Mouse (Mus musculus) E14TG2a.4 (cell line): ENCODE measurements at regions not wholly inside any gene's neighbourhood (a gene's known extent, or its start where the extent isn't known, plus 50 kb on each side); places are given as distances from the start of the nearest gene placed in this dataset.

Source experiments
- H3K27me3 ChIP-seq: 2 replicates; pipeline ENCODE4 v1.6.1; 2014; ENCODE audit warnings: low read length, control low read depth; ENCODE audit not compliant: insufficient read depth
- H3K36me3 ChIP-seq: 2 replicates; pipeline ENCODE4 v1.6.1; 2014; ENCODE audit warnings: low read length, control low read depth; ENCODE audit not compliant: insufficient read depth
- H3K4me1 ChIP-seq: replicated peaks from 2 replicates; pipeline ENCODE4 v1.6.1; 2014; ENCODE audit warnings: low read depth, low read length, control low read depth
- H3K4me3 ChIP-seq: replicated peaks from 2 replicates; pipeline ENCODE4 v1.5.1; 2014; ENCODE audit warnings: mild to moderate bottlenecking, low read length
- H3K9me3 ChIP-seq: 2 replicates; pipeline ENCODE4 v1.6.1; 2014; ENCODE audit warnings: low read length, control low read depth
- CTCF ChIP-seq: conservative IDR thresholded peaks from 2 replicates; pipeline ENCODE4 v1.5.1; 2014; ENCODE audit warnings: low read length
- NANOG ChIP-seq: IDR thresholded peaks from 2 replicates; pipeline ENCODE4 v1.6.1; 2014; ENCODE audit warnings: borderline replicate concordance, low read length, mixed read lengths
- POU5F1 ChIP-seq: IDR thresholded peaks from 2 replicates; pipeline ENCODE4 v1.6.1; 2014; ENCODE audit warnings: low read length, borderline replicate concordance

GRCm38 (mm10) chr14:33810584-33810983 lies 112.8 kb upstream of the Gdf10 start:
- Histone ChIP-seq H3K4me3 (no peak overlapping the region), H3K36me3 (no peaks in the 10 kb centered on the region), H3K4me1 (no peaks in the 10 kb centered on the region), H3K27me3 (no peaks in the 10 kb centered on the region), H3K9me3 (peaks cover 35% of the 10 kb centered on the region)
- TF ChIP-seq POU5F1 = no peak
- TF ChIP-seq NANOG = no peak
- no peak for TF ChIP-seq CTCF

- Histone ChIP-seq H3K4me3 (no peak overlapping the region), H3K4me1 (no peaks in the 10 kb centered on the region), H3K9me3 (peaks cover 29% of the 10 kb centered on the region), H3K36me3 (no peaks in the 10 kb centered on the region), H3K27me3 (no peaks in the 10 kb centered on the region)
- no peak for TF ChIP-seq NANOG
- TF ChIP-seq POU5F1 = no peak
- no peak for TF ChIP-seq CTCF
These were observed 112.1 kb upstream of the Gdf10 start for GRCm38 (mm10) chr14:33811241-33811640.

- Histone ChIP-seq H3K9me3 (peaks cover 29% of the 10 kb centered on the region), H3K36me3 (no peaks in the 10 kb centered on the region), H3K4me3 (no peak overlapping the region), H3K4me1 (no peaks in the 10 kb centered on the region), H3K27me3 (no peaks in the 10 kb centered on the region)
- TF ChIP-seq POU5F1 = no peak
- TF ChIP-seq NANOG = no peak
- no peak for TF ChIP-seq CTCF
These were observed 111.1 kb upstream of the Gdf10 start for GRCm38 (mm10) chr14:33812266-33812665.

GRCm38 (mm10) chr14:33812772-33813171 lies 110.6 kb upstream of the Gdf10 start:
- TF ChIP-seq POU5F1 (no peak), CTCF (no peak), NANOG (no peak)
- H3K4me1 ChIP-seq = no peaks in the 10 kb centered on the region
- no peaks in the 10 kb centered on the region for H3K36me3 ChIP-seq

GRCm38 (mm10) chr14:33813274-33813673 lies 110.1 kb upstream of the Gdf10 start:
- Histone ChIP-seq H3K27me3 (no peaks in the 10 kb centered on the region), H3K4me3 (no peak overlapping the region)
- TF ChIP-seq NANOG = no peak
- TF ChIP-seq CTCF = no peak

More at GRCm38 (mm10) chr14:33812772-33813171, 110.6 kb upstream of the Gdf10 start:
- Histone ChIP-seq H3K9me3 (peaks cover 29% of the 10 kb centered on the region), H3K4me3 (no peak overlapping the region), H3K27me3 (no peaks in the 10 kb centered on the region)

GRCm38 (mm10) chr14:33814107-33814506 lies 109.3 kb upstream of the Gdf10 start:
- Histone ChIP-seq H3K27me3 (no peaks in the 10 kb centered on the region), H3K4me3 (no peak overlapping the region), H3K36me3 (no peaks in the 10 kb centered on the region), H3K9me3 (peaks cover 29% of the 10 kb centered on the region), H3K4me1 (no peaks in the 10 kb centered on the region)
- TF ChIP-seq NANOG = no peak
- TF ChIP-seq CTCF = no peak
- TF ChIP-seq POU5F1 = no peak

More at GRCm38 (mm10) chr14:33813274-33813673, 110.1 kb upstream of the Gdf10 start:
- Histone ChIP-seq H3K36me3 (no peaks in the 10 kb centered on the region), H3K4me1 (no peaks in the 10 kb centered on the region), H3K9me3 (peaks cover 29% of the 10 kb centered on the region)

- Histone ChIP-seq H3K4me1 (no peaks in the 10 kb centered on the region), H3K4me3 (no peak overlapping the region), H3K27me3 (no peaks in the 10 kb centered on the region), H3K9me3 (peaks cover 29% of the 10 kb centered on the region), H3K36me3 (no peaks in the 10 kb centered on the region)
- TF ChIP-seq POU5F1 (no peak), NANOG (no peak), CTCF (no peak)
These were observed 108.8 kb upstream of the Gdf10 start for GRCm38 (mm10) chr14:33814599-33814998.

GRCm38 (mm10) chr14:33820541-33821260 lies 102.7 kb upstream of the Gdf10 start:
- TF ChIP-seq POU5F1 (no peak), CTCF (no peak)
- Histone ChIP-seq H3K27me3 (peaks cover 4% of the 10 kb centered on the region), H3K9me3 (no peaks in the 10 kb centered on the region), H3K4me1 (no peaks in the 10 kb centered on the region), H3K4me3 (no peak overlapping the region), H3K36me3 (no peaks in the 10 kb centered on the region)

GRCm38 (mm10) chr14:33821436-33821835 lies 102.0 kb upstream of the Gdf10 start:
- Histone ChIP-seq H3K4me1 (no peaks in the 10 kb centered on the region), H3K4me3 (no peak overlapping the region), H3K9me3 (no peaks in the 10 kb centered on the region), H3K36me3 (no peaks in the 10 kb centered on the region), H3K27me3 (peaks cover 4% of the 10 kb centered on the region)
- TF ChIP-seq POU5F1 = no peak
- no peak for TF ChIP-seq NANOG
- TF ChIP-seq CTCF = no peak
